In genomic region chr5:87764546-87764945, GRCm38 (mm10) we compare ENCODE assay signal across 39 mouse cellular contexts. TPM values are rescaled to one million over a fixed set of nuclear protein-coding genes. Genes with fewer than 3 reads are reported as not detected.
"Had no signal": no experiment of that assay in that cellular context is flagged by ENCODE, and none has a peak within 500 bp of the region (broad histone marks: within the 10 kb centered on the region; RNA-seq: fewer than 3 reads in every experiment).

No protein-coding gene starts in this region.

- H3K27me3 ChIP-seq: embryonic facial prominence, embryonic 12.5 days; embryonic facial prominence, embryonic 13.5 days; embryonic facial prominence, embryonic 15.5 days; forebrain, embryonic 12.5 days; forebrain, embryonic 13.5 days; forebrain, embryonic 15.5 days had no signal

- H3K9me3 ChIP-seq: embryonic facial prominence, embryonic 10.5 days; embryonic facial prominence, embryonic 12.5 days; embryonic facial prominence, embryonic 13.5 days; embryonic facial prominence, embryonic 15.5 days; forebrain, embryonic 10.5 days; forebrain, embryonic 12.5 days; forebrain, embryonic 13.5 days; forebrain, embryonic 15.5 days; heart, embryonic 10.5 days had no signal

- H3K4me3 ChIP-seq: embryonic facial prominence, embryonic 10.5 days; embryonic facial prominence, embryonic 12.5 days; embryonic facial prominence, embryonic 13.5 days; embryonic facial prominence, embryonic 15.5 days; erythroblast, embryonic 14.5 days; forebrain, embryonic 10.5 days; forebrain, embryonic 12.5 days; forebrain, embryonic 13.5 days; forebrain, embryonic 15.5 days; gastrocnemius, adult 2 months; heart, adult 2 months; heart, embryonic 10.5 days had no signal

- H3K36me3 ChIP-seq: embryonic facial prominence, embryonic 10.5 days; embryonic facial prominence, embryonic 12.5 days; embryonic facial prominence, embryonic 13.5 days; embryonic facial prominence, embryonic 15.5 days; forebrain, embryonic 10.5 days; forebrain, embryonic 12.5 days; forebrain, embryonic 15.5 days; heart, embryonic 10.5 days had no signal

- DNase-seq: cerebellum, adult 2 months; cerebellum, adult 8-10 months; cerebellum, adult 9-10 months; cerebellum, adult 9-11 months; cerebellum, postnatal 10 days; cerebellum, postnatal 14 days; cerebellum, postnatal 25 days; cerebellum, postnatal 36 days; embryo, embryonic 11 days; forebrain, postnatal 0 days; gastrocnemius, adult 2 months; gastrocnemius, postnatal 10 days; gastrocnemius, postnatal 14 days; gastrocnemius, postnatal 25 days; gastrocnemius, postnatal 36 days; heart, adult 2 months had no signal

- H3K4me1 ChIP-seq: embryonic facial prominence, embryonic 10.5 days; embryonic facial prominence, embryonic 12.5 days; embryonic facial prominence, embryonic 13.5 days; embryonic facial prominence, embryonic 15.5 days; forebrain, embryonic 10.5 days; forebrain, embryonic 12.5 days; forebrain, embryonic 13.5 days; forebrain, embryonic 15.5 days; heart, embryonic 10.5 days had no signal

- H3K27ac ChIP-seq: embryonic facial prominence, embryonic 10.5 days; embryonic facial prominence, embryonic 12.5 days; embryonic facial prominence, embryonic 13.5 days; embryonic facial prominence, embryonic 15.5 days; forebrain, embryonic 10.5 days; forebrain, embryonic 12.5 days; forebrain, embryonic 13.5 days; forebrain, embryonic 15.5 days; gastrocnemius, adult 2 months; heart, adult 2 months; heart, embryonic 10.5 days had no signal

RNA-seq across cellular contexts. Expression of gene Csn1s2a, which starts 9.8 kb away (rescaled TPM):
- total RNA-seq: common myeloid progenitor, adult 5-6 weeks; forebrain, postnatal 0 days; gastrocnemius, adult 18-20 months; gastrocnemius, adult 2 months; gastrocnemius, adult 8-10 months; gastrocnemius, postnatal 10 days; gastrocnemius, postnatal 14 days; gastrocnemius, postnatal 25 days; gastrocnemius, postnatal 36 days; gastrocnemius, postnatal 4 days; granulocyte monocyte progenitor cell, adult 5-6 weeks; heart, adult 2 months; heart, adult 8-10 months had no signal
- polyA plus RNA-seq: cerebellum, adult 2 months; cortical plate, adult 2 months; embryonic facial prominence, embryonic 10.5 days; embryonic facial prominence, embryonic 11.5 days; embryonic facial prominence, embryonic 12.5 days; embryonic facial prominence, embryonic 13.5 days; embryonic facial prominence, embryonic 14.5 days; embryonic facial prominence, embryonic 15.5 days; erythroblast, embryonic 14.5 days; forebrain, embryonic 10.5 days; forebrain, embryonic 11.5 days; forebrain, embryonic 12.5 days; forebrain, embryonic 13.5 days; forebrain, embryonic 14.5 days; forebrain, embryonic 15.5 days; forebrain, embryonic 16.5 days; forebrain, postnatal 0 days; frontal cortex, adult 2 months; heart, adult 2 months; heart, embryonic 10.5 days had no signal

RNA-seq across cellular contexts. Expression of gene Csn1s2b, which starts 43.3 kb away (rescaled TPM):
- total RNA-seq: common myeloid progenitor, adult 5-6 weeks; forebrain, postnatal 0 days; gastrocnemius, adult 18-20 months; gastrocnemius, adult 2 months; gastrocnemius, adult 8-10 months; gastrocnemius, postnatal 10 days; gastrocnemius, postnatal 14 days; gastrocnemius, postnatal 25 days; gastrocnemius, postnatal 36 days; gastrocnemius, postnatal 4 days; granulocyte monocyte progenitor cell, adult 5-6 weeks; heart, adult 2 months; heart, adult 8-10 months had no signal
- polyA plus RNA-seq: cerebellum, adult 2 months; cortical plate, adult 2 months; embryonic facial prominence, embryonic 10.5 days; embryonic facial prominence, embryonic 11.5 days; embryonic facial prominence, embryonic 12.5 days; embryonic facial prominence, embryonic 13.5 days; erythroblast, embryonic 14.5 days; forebrain, embryonic 10.5 days; forebrain, embryonic 11.5 days; forebrain, embryonic 12.5 days; forebrain, embryonic 13.5 days; forebrain, embryonic 14.5 days; forebrain, embryonic 15.5 days; forebrain, embryonic 16.5 days; forebrain, postnatal 0 days; frontal cortex, adult 2 months; heart, adult 2 months; heart, embryonic 10.5 days had no signal
